Mouse (Mus musculus): ENCODE data around the gene Fer.

Fer gene

DNA sequence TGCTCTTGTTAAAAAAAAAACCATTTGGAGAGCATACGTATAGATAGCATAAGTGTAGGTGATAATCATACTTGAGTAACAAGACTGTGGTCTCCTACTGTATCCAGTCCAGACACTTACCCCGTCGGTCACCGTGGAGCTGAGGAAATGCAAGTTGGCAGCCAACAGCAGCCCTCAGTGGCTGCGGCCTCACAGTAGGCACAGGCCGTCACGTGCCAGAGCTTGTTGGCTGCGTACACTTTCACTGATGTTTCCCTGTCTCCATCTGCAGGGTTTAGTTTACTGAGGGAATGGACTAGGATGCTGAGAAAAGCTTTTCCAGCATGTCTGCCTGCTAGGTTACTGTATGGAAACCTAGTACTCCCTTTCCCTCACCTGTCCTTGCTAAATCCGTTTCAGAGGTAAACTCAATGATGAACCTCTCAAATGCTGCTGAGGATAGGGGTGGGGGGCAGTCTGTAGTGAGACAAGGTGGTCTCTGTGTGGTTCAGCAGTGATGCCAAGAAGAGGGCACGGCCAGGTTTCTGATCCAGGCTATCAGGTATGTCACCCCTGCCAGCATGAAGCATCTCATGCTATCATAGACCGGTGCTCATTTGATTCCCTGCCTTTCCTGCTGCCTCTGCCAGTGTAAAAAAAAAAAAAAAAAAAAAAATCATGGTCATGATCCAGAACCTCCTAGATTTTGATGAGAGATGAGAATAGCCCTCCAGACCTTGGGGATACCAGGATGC lies 224.2 kb downstream of the Fer start:
- CTCF ChIA-PET: no interaction called here

DNA sequence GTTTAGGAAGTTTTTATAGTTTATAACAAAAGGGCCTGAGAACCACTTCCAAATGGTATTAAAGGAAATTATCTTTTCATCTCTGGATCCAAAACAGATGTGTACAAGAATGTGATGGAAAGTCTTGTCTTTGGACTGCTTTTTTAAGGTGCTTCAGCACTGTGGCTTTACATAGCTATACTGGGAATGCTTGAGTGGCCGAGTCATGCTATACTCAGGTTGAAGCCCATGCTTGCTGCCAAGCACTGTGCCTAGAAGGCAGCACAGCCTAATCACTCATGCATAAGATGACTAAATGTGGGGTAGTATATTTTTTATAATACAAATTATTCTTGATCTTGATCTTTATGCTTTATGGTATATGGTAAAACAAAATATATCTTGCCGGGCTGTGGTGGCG lies 225.0 kb downstream of the Fer start:
- CTCF ChIA-PET: no interaction called here

DNA sequence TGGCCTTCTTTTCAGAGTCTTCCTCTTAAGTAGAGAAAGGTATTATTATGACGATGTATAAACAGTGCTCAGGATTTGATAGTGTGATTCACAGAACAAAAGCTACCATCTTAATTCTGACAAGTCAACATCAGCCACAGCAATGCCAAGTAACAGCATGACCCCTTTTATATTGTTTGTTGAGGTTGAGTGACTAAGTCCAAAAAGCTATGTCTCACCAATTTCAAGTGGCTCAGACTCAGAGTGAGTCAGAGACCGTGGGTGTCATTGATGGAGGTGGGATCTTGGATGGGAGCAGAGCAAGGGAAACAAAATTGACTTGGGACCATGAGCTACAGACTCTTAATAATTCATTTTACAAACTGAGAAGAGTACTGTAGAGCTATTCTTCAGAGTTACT lies 230.9 kb downstream of the Fer start:
- CTCF ChIA-PET: no interaction called here

DNA sequence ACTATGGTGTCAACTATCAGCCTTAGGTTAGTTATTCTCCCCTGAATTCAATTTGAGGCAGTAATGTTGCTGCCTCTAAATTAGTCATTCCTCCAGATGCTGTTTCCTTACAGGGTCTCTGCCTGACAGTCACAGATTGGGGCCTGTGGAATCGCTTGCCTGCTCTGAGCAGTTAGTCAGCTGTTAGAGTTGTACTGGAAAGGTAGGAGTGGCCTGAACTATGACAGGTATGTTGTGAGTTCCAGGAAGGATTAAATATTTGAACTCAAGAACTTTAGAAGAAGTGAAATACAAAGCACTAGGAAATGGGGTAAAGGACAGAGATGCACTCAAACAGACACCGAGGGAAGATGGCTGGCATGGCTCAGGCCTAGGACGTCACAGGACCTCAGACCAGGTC lies 233.9 kb downstream of the Fer start:
- CTCF ChIA-PET: no interaction called here

DNA sequence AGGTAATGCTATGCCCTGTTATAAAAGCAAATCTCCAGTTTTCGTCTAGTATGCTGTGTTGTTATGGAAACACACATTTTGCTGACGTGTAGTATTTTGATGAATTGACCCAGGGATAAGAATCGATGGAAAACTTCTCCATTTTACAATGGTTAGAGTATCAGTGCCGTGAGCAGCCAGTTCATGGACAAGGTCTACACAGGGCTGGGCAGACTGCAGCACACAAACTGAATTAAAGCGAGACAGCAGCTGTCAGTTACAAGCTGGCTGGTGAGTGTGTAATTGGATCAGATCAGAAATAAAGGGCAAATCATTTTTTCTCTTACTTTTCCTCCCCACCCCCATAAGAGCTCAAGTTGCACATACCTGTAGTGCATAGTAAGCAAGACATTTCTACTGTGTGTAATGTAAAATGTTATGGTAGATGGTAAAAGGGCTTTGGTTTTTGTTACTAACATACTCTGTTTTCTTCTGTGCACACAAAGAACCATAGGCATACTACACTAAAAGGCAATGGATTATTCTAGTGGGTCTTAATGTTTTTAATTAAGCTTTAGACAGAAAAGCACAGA lies 235.0 kb downstream of the Fer start:
- CTCF ChIA-PET: interaction anchor here (0.5 kb wide), 1 partner anchor 244 kb away, joined by 3 read pairs; no protein-coding TSS in a partner anchor

DNA sequence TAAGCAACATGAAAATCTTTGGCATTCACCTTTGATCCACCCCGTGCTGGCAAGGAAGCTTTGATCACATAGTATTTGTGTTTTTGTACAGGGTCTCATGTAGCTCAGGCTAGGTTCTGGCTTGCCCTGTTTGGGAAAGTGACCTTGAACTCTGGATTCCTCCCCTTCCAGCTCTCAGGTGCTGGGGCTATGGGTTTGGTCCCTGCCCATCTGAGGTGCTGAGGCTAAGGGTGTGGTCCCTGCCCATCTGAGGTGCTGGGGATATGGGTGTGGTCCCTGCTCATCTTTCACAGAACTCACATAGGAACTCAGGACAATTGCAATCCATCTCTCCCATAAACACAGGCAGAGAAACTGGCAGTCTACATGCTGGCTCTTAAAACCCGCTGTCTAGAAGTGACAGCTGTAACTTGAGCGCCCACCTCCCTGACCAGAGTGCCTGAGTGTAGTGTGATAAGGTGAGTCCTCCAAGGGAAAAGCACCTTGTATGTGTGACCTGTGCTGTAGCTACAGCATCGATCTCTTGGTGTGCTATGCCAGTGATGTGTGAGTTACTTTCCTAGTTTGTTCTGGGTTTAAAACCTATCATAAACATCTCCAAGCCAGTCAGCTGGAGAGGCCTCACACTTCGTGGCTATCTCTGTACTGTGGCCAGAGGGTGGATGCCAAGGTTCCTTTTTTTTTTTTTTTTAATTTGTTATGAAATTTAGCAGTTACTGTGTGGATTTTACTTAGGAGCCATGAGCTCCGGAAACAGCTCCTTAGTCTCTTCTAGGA lies 236.7 kb downstream of the Fer start:
- CTCF ChIA-PET: no interaction called here

DNA sequence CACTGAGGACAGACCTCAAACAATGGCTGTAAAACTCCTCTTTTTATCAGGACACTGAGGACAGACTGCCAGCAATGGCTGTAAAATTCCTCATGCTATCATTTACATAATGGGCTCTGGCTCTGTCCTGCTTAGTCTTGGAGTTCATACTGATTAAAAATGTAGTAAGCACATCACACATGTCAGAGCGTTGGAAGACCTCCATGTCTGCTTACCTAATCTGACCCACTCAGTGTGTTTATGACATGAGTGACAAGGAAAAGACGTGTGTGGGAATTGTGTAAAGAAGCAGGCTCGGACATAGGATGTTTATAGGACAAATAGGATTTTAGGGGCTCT lies 237.3 kb downstream of the Fer start:
- CTCF ChIA-PET: no interaction called here

DNA sequence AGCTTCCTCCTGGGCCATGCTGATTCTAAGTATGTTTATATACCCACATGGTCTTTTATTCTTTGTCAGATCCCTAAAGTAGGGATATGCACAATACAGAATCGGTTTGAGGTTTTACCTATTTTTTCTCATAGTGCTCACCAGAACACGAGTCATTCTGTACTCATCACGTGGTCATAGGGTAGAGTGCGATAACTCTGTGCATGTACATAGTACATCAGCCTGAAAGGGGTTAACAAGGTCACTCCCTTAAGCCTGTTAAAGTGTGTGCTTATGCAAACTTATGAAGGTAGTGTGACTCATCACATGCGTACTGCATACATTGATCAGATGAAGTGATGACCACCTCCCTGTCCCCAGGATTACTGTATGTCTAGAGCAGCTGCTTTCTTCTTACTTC lies 245.9 kb downstream of the Fer start:
- CTCF ChIA-PET: no interaction called here

DNA sequence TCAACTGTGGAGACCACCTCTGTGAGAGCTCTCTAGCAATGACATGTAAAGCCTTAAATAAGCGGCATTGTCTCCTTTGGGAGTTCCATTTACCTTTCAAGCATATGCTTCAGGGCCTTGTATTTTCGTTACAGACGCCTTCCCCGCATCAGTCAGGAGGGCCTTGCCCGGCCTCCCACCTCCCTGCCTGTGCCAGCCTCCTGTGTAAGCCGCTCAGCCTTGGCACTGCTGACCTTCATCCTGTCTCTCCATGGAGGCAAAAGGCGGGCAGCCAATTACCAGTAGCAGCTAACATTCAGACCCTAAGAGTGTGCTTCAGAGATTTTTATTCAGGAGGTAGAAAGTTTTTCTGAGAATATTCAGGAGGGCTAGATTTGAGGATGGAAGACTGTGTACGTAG lies 247.0 kb downstream of the Fer start:
- CTCF ChIA-PET: no interaction called here

DNA sequence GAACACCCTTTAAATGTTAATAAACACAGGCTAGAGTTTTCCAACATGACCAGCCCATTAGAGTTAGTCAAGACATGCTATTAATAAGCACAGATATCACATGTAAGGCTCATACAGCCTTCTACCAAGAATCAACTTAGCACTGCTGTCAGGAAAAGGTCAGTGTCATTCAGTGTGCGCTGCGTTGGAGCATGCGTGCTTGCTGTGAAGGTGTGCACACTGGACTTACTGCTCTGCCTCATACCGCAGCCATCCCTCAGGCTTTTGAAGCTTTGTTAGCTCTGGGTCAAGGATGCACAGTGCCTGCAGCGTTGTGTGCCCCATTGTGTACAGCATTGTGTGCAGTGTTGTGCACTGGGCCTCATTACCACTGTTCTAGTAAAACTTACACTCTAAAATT lies 250.8 kb downstream of the Fer start:
- CTCF ChIA-PET: no interaction called here

DNA sequence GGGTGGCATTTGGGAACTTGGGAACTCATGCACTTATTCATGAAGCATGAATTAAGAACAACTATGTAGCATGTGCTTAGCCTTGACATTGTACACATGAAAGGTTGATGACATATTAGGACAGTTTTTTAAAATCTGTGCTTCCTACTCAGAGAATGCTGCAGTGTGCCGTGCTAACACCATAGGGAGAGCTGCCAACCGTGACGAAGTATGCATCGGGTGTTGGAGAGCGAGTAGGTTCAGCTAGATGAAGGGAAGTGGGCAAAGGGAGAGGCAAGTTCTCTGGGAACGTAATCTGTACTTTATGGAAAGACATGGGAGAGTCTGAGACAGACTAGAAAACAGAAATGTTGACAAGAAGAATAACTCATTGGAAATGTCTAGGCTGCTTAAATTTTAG lies 253.9 kb downstream of the Fer start:
- CTCF ChIA-PET: no interaction called here

DNA sequence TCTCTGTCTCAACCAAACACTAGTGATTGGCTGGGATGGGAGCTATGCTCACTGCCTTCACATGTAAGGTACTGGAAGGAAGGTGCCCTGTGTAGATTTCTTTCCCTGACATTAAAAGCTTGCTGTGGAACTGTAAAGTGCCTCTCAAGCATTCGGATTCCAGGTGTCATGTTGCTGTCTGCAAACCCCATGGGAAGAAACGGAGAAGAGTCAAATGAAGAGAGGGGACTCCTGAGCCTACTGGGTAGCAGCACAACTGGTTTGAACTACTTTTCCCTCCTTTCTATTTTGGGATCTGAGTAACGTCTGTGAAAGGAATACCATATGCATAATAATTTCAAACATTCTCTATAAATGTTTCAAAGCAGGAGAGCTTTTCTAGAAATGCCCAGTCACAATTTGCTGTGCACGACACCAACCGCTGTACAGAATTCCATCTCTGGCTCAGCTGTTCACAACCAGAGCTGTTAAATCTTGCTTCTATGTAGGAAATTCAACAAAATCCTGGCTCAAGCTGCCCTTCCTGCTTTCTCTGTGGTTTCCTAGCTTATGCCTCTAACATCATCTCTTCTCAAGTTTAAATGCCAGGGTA lies 256.9 kb downstream of the Fer start:
- CTCF ChIA-PET: no interaction called here

DNA sequence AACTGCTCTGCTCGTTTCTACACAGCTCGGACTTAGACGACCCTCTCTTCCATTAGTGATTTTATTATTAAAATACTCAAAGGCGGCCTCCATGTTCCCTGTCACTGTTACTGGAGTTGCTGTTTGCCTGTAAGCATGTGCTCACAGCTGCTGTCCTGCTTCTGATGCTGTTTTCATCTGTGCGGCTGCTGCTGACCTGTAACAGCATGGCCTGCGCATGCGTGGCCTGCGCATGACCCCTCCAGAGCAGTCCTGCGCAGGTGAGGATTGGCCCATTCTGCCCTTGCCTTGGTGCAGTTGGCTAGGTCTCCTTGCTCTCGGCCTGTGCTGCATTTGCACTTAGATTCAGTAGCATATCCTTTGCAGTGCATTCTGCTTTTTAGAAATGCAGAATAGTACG lies 259.7 kb downstream of the Fer start:
- CTCF ChIA-PET: no interaction called here

DNA sequence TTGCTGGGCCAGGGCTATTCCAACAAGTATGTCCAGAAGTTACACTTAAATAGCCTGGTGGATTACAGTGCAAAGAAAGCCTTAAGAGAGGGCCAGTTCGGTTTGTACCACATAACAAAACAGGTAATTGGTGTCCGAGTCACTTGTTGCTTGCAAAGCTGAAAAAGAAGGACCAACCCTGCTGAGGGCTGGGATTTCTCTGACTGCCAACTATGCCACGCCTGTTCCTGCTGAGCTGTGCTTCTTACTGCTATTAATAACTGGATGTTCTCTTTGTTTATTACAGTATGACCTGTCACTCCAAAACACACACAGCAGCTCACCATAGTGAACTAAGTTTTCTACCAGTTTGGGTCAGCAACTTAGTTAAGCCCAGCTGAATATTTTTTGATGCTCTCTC lies 260.9 kb downstream of the Fer start:
- CTCF ChIA-PET: no interaction called here

DNA sequence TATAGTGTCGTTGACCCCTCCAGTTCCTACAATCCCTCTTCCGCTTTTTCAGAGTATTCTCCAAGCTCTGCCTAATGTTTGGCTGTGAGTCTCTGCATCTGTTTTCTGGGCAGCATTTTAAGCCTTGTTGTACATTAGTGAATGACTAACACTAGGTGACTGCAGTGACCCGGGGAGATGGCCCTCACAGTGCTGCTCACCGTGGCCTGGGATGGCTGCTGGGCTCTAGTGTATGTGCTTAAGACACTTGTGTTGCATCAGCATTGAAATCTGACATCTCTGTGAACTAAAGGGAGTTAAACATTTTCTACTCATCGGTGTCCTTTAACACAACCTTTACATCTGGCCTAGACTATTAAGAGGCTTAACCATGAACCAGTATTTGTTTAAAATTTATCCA lies 264.0 kb downstream of the Fer start:
- CTCF ChIA-PET: no interaction called here

DNA sequence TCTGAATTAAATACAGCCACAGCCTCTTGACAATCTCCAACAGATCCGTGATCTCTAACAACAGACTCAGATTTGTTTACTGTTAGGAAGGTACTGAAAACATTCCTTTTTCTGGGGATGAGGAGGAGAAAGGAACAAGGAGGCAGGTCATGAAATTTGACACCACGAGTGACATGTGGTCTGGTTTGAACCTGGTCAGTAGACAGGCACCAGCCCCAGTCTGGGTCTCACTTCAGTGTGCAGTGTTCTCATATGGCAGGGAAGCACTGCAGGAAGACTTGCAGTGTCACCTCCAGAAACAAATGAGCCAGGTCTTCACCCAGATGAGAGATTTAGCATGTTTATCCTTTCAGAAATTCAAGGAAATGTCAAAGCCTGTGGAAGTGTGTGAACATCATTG lies 266.9 kb downstream of the Fer start:
- CTCF ChIA-PET: no interaction called here

DNA sequence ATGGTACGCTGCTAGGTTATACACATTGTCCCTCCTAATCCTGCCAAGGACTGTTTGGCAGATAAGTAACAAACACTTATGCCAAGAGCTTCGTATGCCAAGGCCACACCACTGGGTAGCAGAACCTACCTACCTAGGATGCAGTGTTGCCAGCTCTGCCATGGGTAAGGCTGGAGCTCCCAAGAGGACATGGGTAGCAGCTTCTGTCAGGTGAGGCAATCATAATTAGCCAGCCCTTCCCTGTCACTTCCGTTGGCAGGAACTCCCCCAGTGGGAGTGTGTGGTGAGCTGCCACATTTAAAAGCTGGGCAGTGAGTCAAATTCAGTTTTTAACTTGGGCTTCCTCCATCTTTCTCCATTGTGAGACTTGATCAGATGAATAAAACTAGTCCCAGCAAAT lies 267.5 kb downstream of the Fer start:
- CTCF ChIA-PET: no interaction called here

DNA sequence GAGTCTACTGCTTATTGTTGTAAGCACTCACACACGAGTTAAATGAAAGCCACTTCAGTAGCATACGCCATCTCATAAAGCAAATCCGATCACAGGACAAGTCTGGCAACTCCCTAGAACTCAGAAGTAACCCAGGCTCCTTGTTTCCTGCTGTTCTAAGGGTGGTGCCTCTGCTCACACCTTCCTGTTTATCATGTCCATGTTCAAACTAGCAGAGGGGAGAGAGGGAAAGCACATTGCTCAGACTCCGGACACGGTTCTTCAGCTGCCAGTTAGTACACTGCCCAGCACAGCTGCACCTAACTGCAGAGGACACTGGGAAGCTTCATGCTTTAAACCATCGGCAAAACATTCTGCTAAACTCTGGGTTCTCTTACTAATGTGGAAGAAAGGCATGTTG lies 269.3 kb downstream of the Fer start:
- CTCF ChIA-PET: no interaction called here

DNA sequence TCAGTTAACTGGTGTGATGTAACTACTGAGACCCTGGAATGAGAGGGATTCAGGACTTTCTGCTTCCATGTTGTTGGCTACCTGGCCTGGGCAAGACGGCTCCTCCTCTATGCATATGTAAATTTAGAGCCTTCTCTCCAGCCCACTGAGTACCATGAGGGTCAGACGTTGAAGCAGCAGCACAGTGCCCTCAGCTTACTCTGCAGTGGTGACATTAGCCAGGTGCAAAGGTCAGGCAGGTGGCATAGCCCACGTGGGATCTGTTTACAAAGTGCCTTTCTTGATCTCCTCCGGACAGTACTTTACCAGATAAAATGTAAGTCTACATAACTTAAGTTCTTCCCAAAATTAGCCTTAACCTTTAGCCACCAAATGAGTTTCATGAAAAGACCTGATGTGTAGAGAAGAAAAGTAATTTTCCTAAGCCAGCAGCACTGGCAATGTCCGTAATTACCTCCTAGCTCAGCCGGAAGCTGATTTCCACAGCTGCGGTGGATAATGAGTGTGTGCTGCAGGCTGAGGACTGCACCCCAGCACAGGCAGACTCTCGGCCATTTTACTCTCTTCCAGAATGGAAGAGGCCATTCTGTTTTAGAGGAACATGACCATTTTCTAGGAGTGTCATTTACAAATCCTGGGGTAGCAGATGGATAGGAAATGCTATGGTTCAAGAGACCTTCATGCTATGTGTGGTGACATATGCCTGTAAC lies 273.2 kb downstream of the Fer start:
- CTCF ChIA-PET: no interaction called here

DNA sequence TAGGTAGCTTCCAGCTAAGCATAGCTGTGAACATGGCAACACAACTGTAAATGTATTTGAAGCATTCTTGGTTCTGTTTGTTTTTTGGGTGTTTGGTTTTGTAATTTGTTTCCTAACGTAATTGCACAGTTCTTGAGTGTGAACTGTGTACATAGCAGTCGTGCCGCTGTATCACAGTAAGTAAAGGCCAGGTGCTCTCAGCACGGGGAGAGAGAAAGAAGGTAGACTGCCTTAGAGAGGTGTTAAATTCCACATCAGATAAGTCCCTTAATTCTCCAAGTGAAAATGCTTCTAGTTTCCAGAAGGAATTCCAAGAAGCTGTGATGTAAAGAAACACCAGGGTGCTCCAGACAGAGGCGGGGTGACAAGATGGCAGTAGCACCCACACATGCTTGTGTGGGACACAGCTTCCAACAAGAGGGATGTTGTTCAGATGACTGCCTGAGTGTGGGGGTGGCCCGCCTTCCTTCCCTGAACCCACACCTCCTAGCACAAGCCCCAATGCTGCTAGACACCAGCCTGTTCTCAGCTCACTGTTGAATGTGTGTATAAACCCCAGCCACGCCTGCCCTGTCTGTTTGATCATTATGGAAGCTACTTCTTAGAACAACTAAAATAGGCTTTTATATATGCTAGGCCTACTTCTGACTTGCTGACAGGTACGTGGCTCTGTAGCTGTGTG lies 275.3 kb downstream of the Fer start:
- CTCF ChIA-PET: no interaction called here

DNA sequence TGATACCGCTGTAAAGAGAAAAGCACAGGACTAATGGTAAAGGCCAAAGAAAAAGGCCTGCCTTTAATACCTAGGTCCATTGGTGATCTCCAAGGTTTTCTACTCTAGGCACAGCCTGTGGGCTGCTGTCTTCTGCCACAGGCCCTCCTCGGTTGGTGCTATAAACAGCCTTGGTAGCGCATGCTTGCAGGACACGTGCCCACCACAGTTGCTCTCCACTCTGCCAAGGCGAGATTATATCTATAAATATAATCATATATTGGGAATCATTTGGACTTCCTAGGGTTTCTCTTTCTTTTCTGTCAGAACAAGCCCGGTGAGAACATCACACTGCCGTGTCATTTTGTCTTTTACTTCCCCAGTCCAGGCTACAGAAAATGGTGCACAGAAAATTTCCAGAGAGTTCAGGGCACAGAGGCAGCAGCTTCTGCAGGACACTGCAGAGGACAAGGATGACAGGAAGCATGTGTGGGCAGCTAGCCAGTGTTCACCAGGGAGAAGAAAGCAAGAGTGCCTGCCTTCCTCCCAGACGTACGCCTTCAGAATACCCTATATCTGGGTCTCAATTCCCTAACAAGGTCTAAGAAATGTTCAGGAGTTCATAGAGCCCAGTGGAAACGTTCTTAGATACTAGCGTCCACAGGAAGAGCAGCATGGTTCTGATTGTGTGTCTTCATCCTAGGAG lies 276.5 kb downstream of the Fer start:
- CTCF ChIA-PET: no interaction called here
